Mouse (Mus musculus) left cerebral cortex, postnatal 4 days (tissue): ENCODE data around the gene Nrbp1. TPM values are rescaled to one million over a fixed set of nuclear protein-coding genes. Genes with fewer than 3 reads are reported as not detected.
"Not testable (repeated sequence)": the region's sequence is repeated elsewhere in the genome, so short reads cannot be mapped to it uniquely, and the experiment has no call there.

Source experiments
- DNase-seq: peaks from one replicate; pipeline ENCODE4 v3.0.0-alpha.2; 2022
- intact Hi-C: fragments of 180-260 bp; cut with DNase I; formaldehyde crosslinking; loops from one replicate; pipeline ENCODE4 v1.15.1; 2025
- total RNA-seq, 2 experiments: library from RNA; stranded (reverse); gene quantifications; 2 replicates each; pipeline ENCODE4 v1.2.3; 2021

Nrbp1 gene
- total RNA-seq, 2 experiments from 2014 or later = 91.8 to 94.3 TPM

GRCm38 (mm10) chr5:31203866-31204265 lies 36.8 kb upstream of the Nrbp1 start:
- DNase-seq = no peak
- intact Hi-C loops = no loop called here

GRCm38 (mm10) chr5:31204421-31204820 lies 36.2 kb upstream of the Nrbp1 start:
- DNase-seq = no peak
- intact Hi-C loops = no loop called here

- DNase-seq, intact Hi-C loops: not testable (repeated sequence)
These were observed 24.1 kb upstream of the Nrbp1 start for GRCm38 (mm10) chr5:31216554-31216953.

GRCm38 (mm10) chr5:31218294-31218693 lies 22.4 kb upstream of the Nrbp1 start:
- DNase-seq = no peak
- intact Hi-C loops = no loop called here

GRCm38 (mm10) chr5:31219070-31219469 lies 21.6 kb upstream of the Nrbp1 start:
- DNase-seq = no peak
- intact Hi-C loops = no loop called here

- no peak for DNase-seq
- intact Hi-C loops = no loop called here
These were observed 21.2 kb upstream of the Nrbp1 start for GRCm38 (mm10) chr5:31219474-31219873.

- peak; percentile 61 for DNase-seq
- intact Hi-C loops = no loop called here
These were observed 20.7 kb upstream of the Nrbp1 start for GRCm38 (mm10) chr5:31219911-31220447.

- DNase-seq = peak; percentile 99
- intact Hi-C loops = no loop called here
These were observed 20.0 kb upstream of the Nrbp1 start, which contains the start of gene Ppm1g for GRCm38 (mm10) chr5:31220448-31221303. TSS of gene Ppm1g (minus strand) at chr5:31220687.

- DNase-seq = peak; percentile 55
- intact Hi-C loops = no loop called here
These were observed 19.2 kb upstream of the Nrbp1 start for GRCm38 (mm10) chr5:31221304-31221945.

- no peak for DNase-seq
- intact Hi-C loops = no loop called here
These were observed 18.0 kb upstream of the Nrbp1 start for GRCm38 (mm10) chr5:31222696-31223095.

GRCm38 (mm10) chr5:31226641-31227040 lies 14.0 kb upstream of the Nrbp1 start:
- intact Hi-C loops = no loop called here
- no peak for DNase-seq

- no peak for DNase-seq
- intact Hi-C loops = no loop called here
These were observed 914 bp downstream of the Nrbp1 start for GRCm38 (mm10) chr5:31241522-31242034.

- intact Hi-C loops = no loop called here
- no peak for DNase-seq
These were observed 1.5 kb downstream of the Nrbp1 start for GRCm38 (mm10) chr5:31242191-31242590.

- DNase-seq = no peak
- intact Hi-C loops = no loop called here
These were observed 10.1 kb downstream of the Nrbp1 start for GRCm38 (mm10) chr5:31250716-31251115.

GRCm38 (mm10) chr5:31251541-31252101 lies 11.0 kb downstream of the Nrbp1 start, which contains the start of gene Krtcap3:
TSS of gene Krtcap3 (plus strand) at chr5:31251691.
- intact Hi-C loops = no loop called here
- DNase-seq = peak; percentile 34

- DNase-seq = no peak
- intact Hi-C loops = no loop called here
These were observed 11.5 kb downstream of the Nrbp1 start for GRCm38 (mm10) chr5:31252151-31252550.

- intact Hi-C loops = no loop called here
- no peak for DNase-seq
These were observed 12.3 kb downstream of the Nrbp1 start for GRCm38 (mm10) chr5:31252795-31253545.

GRCm38 (mm10) chr5:31253806-31254205 lies 13.1 kb downstream of the Nrbp1 start:
- intact Hi-C loops = no loop called here
- no peak for DNase-seq

GRCm38 (mm10) chr5:31254452-31254851 lies 13.8 kb downstream of the Nrbp1 start:
- intact Hi-C loops = no loop called here
- no peak for DNase-seq

GRCm38 (mm10) chr5:31254901-31255300 lies 14.2 kb downstream of the Nrbp1 start:
- intact Hi-C loops = no loop called here
- DNase-seq = no peak
